Mouse (Mus musculus) limb, embryonic 14.5 days (tissue): Measurements from ENCODE around the gene Lrrn4cl. TPM values are rescaled to one million over a fixed set of nuclear protein-coding genes. Genes with fewer than 3 reads are reported as not detected.

Source experiments
- ATAC-seq: fragments of 200-750 bp; cut with Nextera tagmentation; 2 replicates; pipeline ENCODE4 v1.8.0; 2017; ENCODE audit warnings: low read depth, moderate number of reproducible peaks, moderate TSS enrichment; ENCODE audit not compliant: low FRiP score
- DNase-seq: peaks from one replicate; pipeline ENCODE4 v3.0.0-alpha.2; 2015; ENCODE audit warnings: low spot score
- H3K27ac ChIP-seq: fragments of 300-500 bp; sonication (generic); replicated peaks from 2 replicates; pipeline ENCODE4 v1.5.1; 2014; ENCODE audit warnings: low read depth, mild to moderate bottlenecking, low read length, moderate library complexity, mixed read lengths
- H3K27me3 ChIP-seq: fragments of 300-500 bp; sonication (generic); 2 replicates; pipeline ENCODE4 v1.6.1; 2014; ENCODE audit warnings: low read length, mixed read lengths; ENCODE audit not compliant: control insufficient read depth, insufficient read depth
- H3K36me3 ChIP-seq: fragments of 300-500 bp; sonication (generic); 2 replicates; pipeline ENCODE4 v1.6.1; 2014; ENCODE audit warnings: mild to moderate bottlenecking, low read length, moderate library complexity, mixed read lengths; ENCODE audit not compliant: control insufficient read depth, insufficient read depth
- H3K4me1 ChIP-seq: fragments of 300-500 bp; sonication (generic); 2 replicates; pipeline ENCODE4 v1.6.1; 2014; ENCODE audit warnings: antibody characterized with exemption, low read length, mixed read lengths; ENCODE audit not compliant: control insufficient read depth, insufficient read depth
- H3K4me2 ChIP-seq: fragments of 300-500 bp; sonication (generic); replicated peaks from 2 replicates; pipeline ENCODE4 v1.6.1; 2014; ENCODE audit warnings: low read depth, mild to moderate bottlenecking, low read length, moderate library complexity; ENCODE audit not compliant: severe bottlenecking
- H3K4me3 ChIP-seq: fragments of 300-500 bp; sonication (generic); replicated peaks from 2 replicates; pipeline ENCODE4 v1.5.1; 2014; ENCODE audit warnings: low read length
- H3K9ac ChIP-seq: fragments of 300-500 bp; sonication (generic); 2 replicates; pipeline ENCODE4 v1.6.1; 2014; ENCODE audit warnings: mild to moderate bottlenecking, low read depth, low read length, moderate library complexity; ENCODE audit not compliant: severe bottlenecking
- H3K9me3 ChIP-seq: fragments of 300-500 bp; sonication (generic); 2 replicates; pipeline ENCODE4 v1.6.1; 2016; ENCODE audit warnings: low read length; ENCODE audit not compliant: control insufficient read depth
- POLR2A ChIP-seq: fragments of 200-500 bp; IDR thresholded peaks from 2 replicates; pipeline ENCODE4 v1.8.0; 2012; ENCODE audit warnings: inconsistent platforms, mild to moderate bottlenecking, moderate library complexity, borderline replicate concordance; ENCODE audit not compliant: insufficient read depth, insufficient read length; ENCODE audit errors: extremely low read depth
- WGBS: fragments of 180-500 bp; shearing (Covaris S2); extraction: QIAGEN DNeasy Blood & Tissue Kit; methylation state at CpG from one replicate; pipeline ENCODE4 v1.1.7; 2014; 5-methylcytosine and 5-hydroxymethylcytosine counted together
- polyA plus RNA-seq, 2 experiments: library from polyadenylated mRNA; depleted of rRNA in 1 of 2; stranded (reverse) in 1 of 2; unstranded in 1 of 2; fragments of >200 nt; fragmentation: Nextera tagmentation in 1 of 2; extraction: Ambion mirVana in 1 of 2; gene quantifications; 2 replicates each; pipeline versions ENCODE4 v1.2.1 to v1.2.3; 2012 to 2014

Lrrn4cl gene
- polyA plus RNA-seq, 2 experiments = 1.6 to 2.1 TPM

- no peak overlapping the region for H3K27ac ChIP-seq
- H3K4me1 ChIP-seq = peaks cover 25% of the 10 kb centered on the region
- H3K4me2 ChIP-seq = peak overlapping the region; percentile 56
- H3K9ac ChIP-seq = peak overlapping the region; percentile 59
- ATAC-seq = no peak
- H3K27me3 ChIP-seq = no peaks in the 10 kb centered on the region
- H3K36me3 ChIP-seq = peaks cover 19% of the 10 kb centered on the region
- no peaks in the 10 kb centered on the region for H3K9me3 ChIP-seq
- H3K4me3 ChIP-seq = peak overlapping the region; percentile 39
- WGBS = 23% methylated on average over 29 of the region's 29 CpGs
- no peak for TF ChIP-seq POLR2A
- no peak for DNase-seq
Observed at GRCm38 (mm10) chr19:8839908-8840791, 10.4 kb upstream of the Lrrn4cl start.

GRCm38 (mm10) chr19:8841012-8841411 is 9.6 kb upstream of the Lrrn4cl start:
- Histone ChIP-seq H3K36me3 (peaks cover 14% of the 10 kb centered on the region), H3K27ac (no peak overlapping the region), H3K4me3 (no peak overlapping the region), H3K27me3 (no peaks in the 10 kb centered on the region), H3K4me2 (peak overlapping the region; percentile 56; the same call in 1 of the 2 replicates), H3K9ac (no peak overlapping the region), H3K9me3 (no peaks in the 10 kb centered on the region), H3K4me1 (peaks cover 25% of the 10 kb centered on the region)
- no peak for DNase-seq
- ATAC-seq = no peak
- WGBS = 89% methylated on average over 7 of the region's 7 CpGs
- no peak for TF ChIP-seq POLR2A

- no peak for TF ChIP-seq POLR2A
- no peaks in the 10 kb centered on the region for H3K9me3 ChIP-seq
- DNase-seq (no peak), ATAC-seq (no peak)
- H3K9ac ChIP-seq = no peak overlapping the region
- no peaks in the 10 kb centered on the region for H3K27me3 ChIP-seq
- peaks cover 34% of the 10 kb centered on the region for H3K36me3 ChIP-seq
- no peak overlapping the region for H3K27ac ChIP-seq
- no peak overlapping the region for H3K4me3 ChIP-seq
- peaks cover 25% of the 10 kb centered on the region for H3K4me1 ChIP-seq
- WGBS = 84% methylated on average over 6 of the region's 6 CpGs
- no peak overlapping the region for H3K4me2 ChIP-seq
Observed at GRCm38 (mm10) chr19:8842961-8843360, 7.6 kb upstream of the Lrrn4cl start.

- Histone ChIP-seq H3K36me3 (peaks cover 34% of the 10 kb centered on the region), H3K4me2 (no peak overlapping the region), H3K9me3 (no peaks in the 10 kb centered on the region), H3K4me3 (no peak overlapping the region), H3K4me1 (peaks cover 9% of the 10 kb centered on the region), H3K27ac (no peak overlapping the region), H3K27me3 (no peaks in the 10 kb centered on the region), H3K9ac (no peak overlapping the region)
- peak; percentile 85 for DNase-seq
- no peak for ATAC-seq
- TF ChIP-seq POLR2A = no peak
- WGBS = 56% methylated on average over 5 of the region's 5 CpGs
Observed at GRCm38 (mm10) chr19:8844371-8845129, 6.0 kb upstream of the Lrrn4cl start.

GRCm38 (mm10) chr19:8848356-8848755 is 2.2 kb upstream of the Lrrn4cl start:
- WGBS = 64% methylated on average over 5 of the region's 5 CpGs
- ATAC-seq = no peak

More at GRCm38 (mm10) chr19:8848356-8848755, 2.2 kb upstream of the Lrrn4cl start:
- Histone ChIP-seq H3K36me3 (peaks cover 25% of the 10 kb centered on the region), H3K27ac (no peak overlapping the region), H3K4me2 (no peak overlapping the region), H3K4me3 (no peak overlapping the region), H3K9me3 (no peaks in the 10 kb centered on the region), H3K9ac (no peak overlapping the region), H3K4me1 (peaks cover 8% of the 10 kb centered on the region), H3K27me3 (no peaks in the 10 kb centered on the region)
- no peak for TF ChIP-seq POLR2A
- DNase-seq = no peak
